Mouse (Mus musculus): Measurements from ENCODE around the gene Bcl9. TPM values are rescaled to one million over a fixed set of nuclear protein-coding genes. Genes with fewer than 3 reads are reported as not detected.

Gene Bcl9
- polyA plus RNA-seq, 1 experiment from 2014 or later: 57.3 TPM

Other genes starting within 250 kb of the Bcl9 start
- gene Acp6, start 139.1 kb downstream of the Bcl9 start, polyA plus RNA-seq (2014; fragmentation: Nextera tagmentation; extraction: Ambion mirVana): 33.1 and 42.1 TPM in 2 replicates
- not detected in 2 replicates for gene Olfr1402, start 124.1 kb upstream of the Bcl9 start, polyA plus RNA-seq (2014; fragmentation: Nextera tagmentation; extraction: Ambion mirVana)

Measured in kidney, embryonic 14.5 days (tissue).